Mouse (Mus musculus): ENCODE measurements around the gene Rpl29.
A peak's percentile ranks its signal among the peaks of the same experiment; 100 is the strongest.

Rpl29 gene

DNA sequence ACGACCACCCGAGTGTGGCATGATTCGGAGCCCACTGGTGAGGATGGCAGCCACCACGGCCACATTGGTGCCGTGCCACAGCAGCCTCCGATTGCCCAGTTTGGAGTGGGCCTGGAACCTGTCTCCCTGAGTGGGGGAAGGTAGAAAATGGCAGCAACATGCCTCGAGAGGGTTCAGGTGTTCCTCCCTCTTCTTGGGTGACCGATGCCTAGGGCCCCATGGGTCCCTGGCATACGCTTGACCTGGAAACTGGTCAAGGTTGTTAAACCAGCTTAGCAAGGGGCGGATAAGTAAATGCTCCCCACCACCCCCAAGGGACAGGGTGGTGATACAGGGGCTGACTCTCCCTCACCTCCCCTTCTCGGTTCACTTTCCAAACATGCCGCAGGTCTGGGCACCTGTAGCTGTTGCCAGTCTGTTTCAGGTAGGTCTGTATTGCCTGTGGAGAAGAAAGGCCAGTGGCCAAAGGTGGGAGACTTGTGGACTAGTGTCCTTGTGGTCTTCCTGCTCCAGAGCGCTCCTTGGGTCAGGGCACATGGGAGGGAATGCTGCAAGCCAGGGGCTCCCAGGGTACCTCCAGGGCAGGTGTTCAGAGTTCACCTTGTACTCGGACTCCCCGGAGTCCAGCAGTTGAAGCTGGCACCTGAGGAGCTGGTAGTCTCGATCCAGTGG is 44.0 kb downstream of the Rpl29 start:
- peak in 1 of 2 experiments; percentile 3 for DNase-seq (ENCODE audit: low spot score in 2 of 2)

DNA sequence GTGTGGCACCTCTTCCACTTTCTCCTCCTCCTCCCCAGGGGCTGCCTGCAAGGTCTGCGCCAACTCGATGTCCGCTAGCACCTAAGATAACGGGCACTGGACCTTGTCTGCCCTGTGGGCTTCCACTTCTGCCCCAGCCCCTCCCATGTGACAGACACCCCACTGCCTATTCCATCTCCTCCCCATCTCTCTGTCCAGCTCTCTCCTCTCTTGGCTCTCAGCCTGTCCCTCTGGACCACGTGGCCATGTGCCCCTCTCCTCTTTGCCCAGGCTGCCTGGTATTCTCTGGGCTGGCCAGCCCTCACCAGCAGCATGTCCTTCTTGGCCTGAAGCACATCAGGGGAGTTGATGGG is 44.5 kb downstream of the Rpl29 start:
- peak in 1 of 2 experiments; percentile 3 for DNase-seq (ENCODE audit: low spot score in 2 of 2)

DNA sequence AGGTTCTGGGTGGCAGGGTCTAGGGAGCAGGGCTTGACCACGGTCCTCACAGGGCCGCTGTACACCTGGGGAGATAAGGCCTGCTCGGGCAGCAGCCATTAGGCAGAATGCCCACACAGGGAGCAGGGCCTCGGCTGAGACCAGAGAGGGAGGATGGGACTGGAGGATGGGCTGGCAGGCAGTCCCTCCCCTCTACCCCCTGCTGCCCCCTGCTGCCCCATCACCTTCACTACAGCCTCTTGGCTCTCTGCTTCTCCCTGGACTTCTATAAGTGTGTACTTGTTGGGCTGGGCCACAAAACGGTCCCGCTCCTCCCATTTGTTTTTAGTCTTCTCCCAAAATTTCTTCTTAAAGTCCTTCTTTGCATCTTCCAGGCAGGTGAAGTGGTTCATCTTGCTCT is 45.2 kb downstream of the Rpl29 start:
- DNase-seq (ENCODE audit: low spot score in 2 of 2) = peak; percentile 12 to 25

DNA sequence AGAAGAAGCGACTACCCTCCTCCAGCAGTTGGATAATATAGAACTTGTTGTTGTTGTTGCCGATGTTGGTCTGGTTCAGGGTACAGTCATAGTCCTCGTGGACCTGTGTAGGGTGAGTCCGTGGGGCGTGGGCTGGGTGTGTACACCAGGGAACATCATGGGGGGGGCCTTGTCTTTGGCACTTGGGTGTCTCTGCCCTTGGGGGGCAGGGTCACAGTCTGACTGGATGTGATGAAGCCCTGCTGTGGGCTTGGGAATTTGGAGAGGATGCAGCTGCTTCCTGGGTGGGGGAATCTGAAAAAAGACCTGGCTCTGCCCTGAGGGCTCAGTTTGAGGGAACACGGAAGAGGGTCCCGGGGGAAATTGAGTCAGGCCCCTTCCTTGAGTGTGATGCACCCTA is 45.8 kb downstream of the Rpl29 start:
- DNase-seq (ENCODE audit: low spot score in 2 of 2) = peak; percentile 1 to 2

DNA sequence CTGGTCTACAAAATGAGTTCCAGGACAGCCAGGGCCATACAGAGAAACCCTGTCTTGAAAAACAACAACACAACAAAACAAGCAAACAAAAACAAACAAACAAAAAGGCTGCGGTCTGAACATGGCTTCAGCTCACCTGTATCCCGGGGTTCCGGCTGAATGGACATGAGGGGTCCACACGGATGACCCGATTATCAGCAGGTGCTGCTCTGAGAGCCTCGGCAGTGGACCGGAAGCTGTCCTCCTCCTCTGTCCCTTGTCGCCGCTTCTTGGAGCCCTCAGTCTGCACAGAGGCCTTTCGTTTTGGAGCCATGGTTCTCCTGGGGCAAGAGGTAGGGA is 46.4 kb downstream of the Rpl29 start, which contains the start of gene Rrp9:
Gene Rrp9 (plus strand): TSS at position 301 of the 339 bp plus-strand sequence.
- peak in 1 of 2 experiments; percentile 0 for DNase-seq (ENCODE audit: low spot score in 2 of 2)

DNA sequence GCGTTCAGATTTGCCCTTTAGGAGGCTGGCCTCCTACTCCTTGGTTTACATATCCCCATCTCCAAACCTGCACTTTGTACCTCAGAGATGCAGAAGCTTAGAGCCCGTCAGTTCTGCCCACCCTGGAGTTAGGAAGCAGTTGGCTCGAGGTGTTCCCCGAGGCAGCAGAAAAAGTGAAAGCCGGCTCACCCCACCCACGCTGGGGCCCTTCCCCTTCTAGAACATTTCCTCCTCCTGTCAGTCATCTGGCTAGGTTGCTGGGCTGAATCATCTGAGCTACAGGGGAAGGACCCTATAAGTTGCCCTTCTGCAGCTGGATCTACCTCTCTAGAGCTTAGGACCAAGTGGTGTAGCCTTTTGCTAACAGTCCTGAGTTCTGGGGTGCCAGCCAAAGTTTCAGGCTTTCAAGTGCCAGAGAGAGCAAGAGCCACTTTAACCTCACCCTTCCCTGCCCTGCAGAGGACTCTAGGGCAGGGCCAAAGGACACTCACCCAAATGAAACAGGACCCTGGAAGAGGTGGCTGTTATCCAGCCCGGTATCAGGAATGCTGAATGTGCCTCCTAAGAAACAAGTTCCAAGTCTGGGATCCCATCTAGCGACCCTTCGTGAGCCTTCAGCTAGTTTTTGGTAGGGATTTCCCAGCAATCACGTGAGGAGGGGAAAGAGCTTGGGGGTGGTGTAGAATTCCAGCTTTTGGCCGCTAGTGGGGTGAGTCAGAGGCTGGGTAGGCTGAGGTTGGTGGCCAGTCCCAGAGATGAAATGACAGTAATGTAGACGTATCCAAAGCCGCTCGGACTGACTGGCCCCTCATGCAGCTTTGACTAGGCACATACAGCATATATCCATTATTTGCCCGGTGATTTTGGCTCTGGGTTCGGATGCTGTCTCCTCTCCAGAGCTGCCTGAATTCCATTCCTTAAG is 47.0 kb downstream of the Rpl29 start:
- DNase-seq (ENCODE audit: low spot score in 2 of 2) = peak in 1 of 2 experiments; percentile 1

DNA sequence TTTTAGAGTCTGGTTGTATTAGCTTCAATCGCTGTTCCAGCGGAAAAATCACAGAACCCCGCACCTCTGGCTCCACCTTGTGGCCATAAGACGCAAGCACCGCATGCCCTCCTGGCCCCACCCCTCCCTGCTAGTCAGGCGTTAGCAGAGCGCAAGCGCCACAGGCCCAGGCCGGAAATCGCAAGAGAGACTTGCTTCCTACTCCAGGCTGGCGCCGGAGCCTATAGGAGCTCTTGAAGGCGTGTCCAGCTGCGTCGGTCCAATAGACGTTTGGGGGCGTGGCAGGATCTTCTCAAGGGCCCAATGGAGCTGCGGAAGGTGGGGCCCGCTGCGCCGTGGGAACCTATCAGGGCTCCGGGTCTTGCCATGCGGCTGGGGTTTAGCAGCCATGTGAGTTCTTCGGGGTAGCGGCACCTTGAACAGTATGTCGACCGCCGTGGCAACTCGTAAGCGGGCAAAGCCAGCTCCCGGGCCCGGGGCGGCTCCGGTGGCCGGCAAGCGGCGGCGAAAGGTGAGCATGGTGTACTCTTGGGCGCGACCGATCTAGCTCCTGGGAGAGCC is 47.8 kb downstream of the Rpl29 start, which contains the start of gene Parp3:
Gene Parp3 (minus strand): TSS at position 26 of the 561 bp plus-strand sequence.
- peak; percentile 99 to 100 for DNase-seq (ENCODE audit: low spot score in 2 of 2)

DNA sequence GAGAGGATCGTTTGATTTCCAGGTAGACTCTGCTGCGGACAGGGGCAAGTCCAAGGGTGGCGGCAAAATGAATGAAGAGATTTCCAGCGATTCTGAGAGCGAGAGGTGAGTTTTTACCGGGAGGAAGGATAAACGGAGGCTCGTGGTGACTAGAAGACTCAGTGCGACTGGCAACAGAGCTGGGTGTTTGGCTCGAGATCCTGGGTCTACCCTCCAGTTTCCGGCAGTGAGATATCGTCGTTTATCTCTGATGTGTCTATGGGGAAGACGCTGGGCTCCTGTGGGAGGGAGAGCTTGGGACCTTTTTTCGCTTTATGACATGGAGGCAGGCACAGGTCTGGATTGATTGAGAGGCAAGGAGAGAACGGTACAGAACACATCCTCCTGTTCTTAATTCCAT is 48.4 kb downstream of the Rpl29 start:
- no peak for DNase-seq (ENCODE audit: low spot score in 2 of 2)

DNA sequence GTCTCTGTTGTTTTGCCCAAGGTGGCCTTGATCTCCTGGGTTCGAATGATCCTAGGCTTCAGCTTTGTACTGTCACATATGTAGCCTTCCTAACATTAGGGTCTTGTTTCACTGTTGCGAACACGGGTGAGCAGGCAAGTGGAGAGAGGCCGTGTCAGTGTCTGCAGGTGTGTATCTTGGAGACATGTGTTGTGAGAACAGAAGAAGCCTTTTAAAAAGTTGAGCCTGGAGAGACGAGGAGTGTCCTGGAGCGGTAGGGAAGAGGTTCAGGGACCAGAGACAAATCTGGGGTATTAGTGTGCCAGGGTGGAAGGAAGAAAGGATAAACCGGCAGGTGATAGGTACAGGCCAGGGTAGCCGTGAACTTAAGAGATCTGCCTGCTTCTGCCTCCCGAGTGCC is 48.8 kb downstream of the Rpl29 start:
- DNase-seq (ENCODE audit: low spot score in 2 of 2) = no peak

DNA sequence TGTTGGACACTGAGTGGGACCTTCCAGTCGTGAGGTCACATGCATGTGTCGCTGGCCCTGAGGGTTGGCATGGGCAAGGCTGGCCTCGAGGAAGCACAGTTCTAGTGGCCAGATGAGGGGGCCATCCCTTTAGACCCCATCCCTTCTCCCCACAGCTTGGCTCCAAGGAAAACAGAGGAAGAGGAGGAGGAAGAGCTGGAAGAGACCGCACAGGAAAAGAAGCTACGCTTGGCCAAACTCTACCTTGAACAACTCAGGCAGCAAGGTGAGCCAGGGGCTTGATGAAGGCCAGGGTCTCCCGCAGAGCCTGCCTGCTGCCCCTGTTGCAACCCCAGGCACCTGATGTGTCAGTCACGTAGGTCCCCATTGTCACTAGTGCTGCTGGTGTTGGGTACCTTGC is 51.3 kb downstream of the Rpl29 start:
- no peak for DNase-seq (ENCODE audit: low spot score in 2 of 2)

DNA sequence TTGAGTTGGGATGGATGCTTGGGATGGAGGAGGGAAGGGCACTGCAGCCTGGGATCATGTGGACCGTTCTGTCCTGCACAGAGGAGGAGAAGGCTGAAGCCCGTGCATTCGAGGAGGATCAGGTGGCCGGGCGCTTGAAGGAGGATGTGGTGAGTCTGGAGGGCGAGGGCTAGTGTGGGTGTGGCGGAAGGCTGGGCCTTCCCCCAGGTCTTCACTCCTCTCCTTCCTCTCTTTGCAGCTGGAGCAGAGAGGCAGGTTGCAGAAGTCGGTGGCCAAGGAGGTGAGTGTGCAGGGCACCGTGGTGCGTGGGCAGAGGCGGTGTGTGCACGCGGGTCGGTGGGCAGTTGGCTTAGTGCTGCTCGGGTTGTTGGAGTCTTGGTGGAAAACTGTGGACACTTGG is 51.8 kb downstream of the Rpl29 start:
- no peak for DNase-seq (ENCODE audit: low spot score in 2 of 2)
